Mouse (Mus musculus): ENCODE measurements around the gene Frmd5. TPM values are rescaled to one million over a fixed set of nuclear protein-coding genes. Genes with fewer than 3 reads are reported as not detected.

Frmd5 gene
- total RNA-seq, 2 experiments from 2014 or later: not detected

- no peak for ATAC-seq (replicated peaks; ENCODE audit: low FRiP score, low TSS enrichment, poor library complexity, severe bottlenecking)
Observed at GRCm38 (mm10) chr2:121705756-121706155, 101.1 kb downstream of the Frmd5 start.

- ATAC-seq (replicated peaks; ENCODE audit: low FRiP score, low TSS enrichment, poor library complexity, severe bottlenecking): no peak
Observed at GRCm38 (mm10) chr2:121699331-121699730, 107.6 kb downstream of the Frmd5 start.

GRCm38 (mm10) chr2:121695436-121695835, 111.5 kb downstream of the Frmd5 start:
- ATAC-seq (replicated peaks; ENCODE audit: low FRiP score, low TSS enrichment, poor library complexity, severe bottlenecking): no peak

GRCm38 (mm10) chr2:121688107-121688506, 118.8 kb downstream of the Frmd5 start:
- no peak for ATAC-seq (replicated peaks; ENCODE audit: low FRiP score, low TSS enrichment, poor library complexity, severe bottlenecking)

- no peak for ATAC-seq (replicated peaks; ENCODE audit: low FRiP score, low TSS enrichment, poor library complexity, severe bottlenecking)
Observed at GRCm38 (mm10) chr2:121683606-121684005, 123.3 kb downstream of the Frmd5 start.

GRCm38 (mm10) chr2:121682361-121682760, 124.5 kb downstream of the Frmd5 start:
- ATAC-seq (replicated peaks; ENCODE audit: low FRiP score, low TSS enrichment, poor library complexity, severe bottlenecking): no peak

GRCm38 (mm10) chr2:121679711-121680110, 127.2 kb downstream of the Frmd5 start:
- no peak for ATAC-seq (replicated peaks; ENCODE audit: low FRiP score, low TSS enrichment, poor library complexity, severe bottlenecking)

GRCm38 (mm10) chr2:121677649-121677986, 129.3 kb downstream of the Frmd5 start:
- ATAC-seq (replicated peaks; ENCODE audit: low FRiP score, low TSS enrichment, poor library complexity, severe bottlenecking): no peak

- no peak for ATAC-seq (replicated peaks; ENCODE audit: low FRiP score, low TSS enrichment, poor library complexity, severe bottlenecking)
Observed at GRCm38 (mm10) chr2:121676951-121677648, 129.8 kb downstream of the Frmd5 start.

- ATAC-seq (replicated peaks; ENCODE audit: low FRiP score, low TSS enrichment, poor library complexity, severe bottlenecking): no peak
Observed at GRCm38 (mm10) chr2:121675895-121676294, 131.0 kb downstream of the Frmd5 start.

- no peak for ATAC-seq (replicated peaks; ENCODE audit: low FRiP score, low TSS enrichment, poor library complexity, severe bottlenecking)
Observed at GRCm38 (mm10) chr2:121675136-121675535, 131.8 kb downstream of the Frmd5 start.

- ATAC-seq (replicated peaks; ENCODE audit: low FRiP score, low TSS enrichment, poor library complexity, severe bottlenecking): no peak
Observed at GRCm38 (mm10) chr2:121674211-121674610, 132.7 kb downstream of the Frmd5 start.

- no peak for ATAC-seq (replicated peaks; ENCODE audit: low FRiP score, low TSS enrichment, poor library complexity, severe bottlenecking)
Observed at GRCm38 (mm10) chr2:121669846-121670245, 137.0 kb downstream of the Frmd5 start.

- no peak for ATAC-seq (replicated peaks; ENCODE audit: low FRiP score, low TSS enrichment, poor library complexity, severe bottlenecking)
Observed at GRCm38 (mm10) chr2:121668256-121668655, 138.6 kb downstream of the Frmd5 start.

GRCm38 (mm10) chr2:121661160-121661502, 145.8 kb downstream of the Frmd5 start:
- ATAC-seq (replicated peaks; ENCODE audit: low FRiP score, low TSS enrichment, poor library complexity, severe bottlenecking): no peak

- no peak for ATAC-seq (replicated peaks; ENCODE audit: low FRiP score, low TSS enrichment, poor library complexity, severe bottlenecking)
Observed at GRCm38 (mm10) chr2:121660461-121661159, 146.3 kb downstream of the Frmd5 start.

- no peak for ATAC-seq (replicated peaks; ENCODE audit: low FRiP score, low TSS enrichment, poor library complexity, severe bottlenecking)
Observed at GRCm38 (mm10) chr2:121659350-121659749, 147.5 kb downstream of the Frmd5 start.

GRCm38 (mm10) chr2:121658123-121658767, 148.6 kb downstream of the Frmd5 start:
- peak; percentile 47 for ATAC-seq (replicated peaks; ENCODE audit: low FRiP score, low TSS enrichment, poor library complexity, severe bottlenecking)

- ATAC-seq (replicated peaks; ENCODE audit: low FRiP score, low TSS enrichment, poor library complexity, severe bottlenecking): no peak
Observed at GRCm38 (mm10) chr2:121655966-121656365, 150.9 kb downstream of the Frmd5 start.

- no peak for ATAC-seq (replicated peaks; ENCODE audit: low FRiP score, low TSS enrichment, poor library complexity, severe bottlenecking)
Observed at GRCm38 (mm10) chr2:121655106-121655505, 151.8 kb downstream of the Frmd5 start.

- no peak for ATAC-seq (replicated peaks; ENCODE audit: low FRiP score, low TSS enrichment, poor library complexity, severe bottlenecking)
Observed at GRCm38 (mm10) chr2:121646528-121646927, 160.4 kb downstream of the Frmd5 start.

Data from megakaryocyte-erythroid progenitor cell, adult 5-6 weeks (primary cell).